Mouse (Mus musculus) retina, embryonic 14.5 days (tissue): ENCODE measurements around the gene Gpr65.
"Not testable (repeated sequence)": the region's sequence is repeated elsewhere in the genome, so short reads cannot be mapped to it uniquely, and the experiment has no call there.

Experiments
- DNase-seq: peaks from one replicate; pipeline ENCODE4 v3.0.0-alpha.2; 2015; ENCODE audit warnings: low spot score

Gpr65 gene

DNA sequence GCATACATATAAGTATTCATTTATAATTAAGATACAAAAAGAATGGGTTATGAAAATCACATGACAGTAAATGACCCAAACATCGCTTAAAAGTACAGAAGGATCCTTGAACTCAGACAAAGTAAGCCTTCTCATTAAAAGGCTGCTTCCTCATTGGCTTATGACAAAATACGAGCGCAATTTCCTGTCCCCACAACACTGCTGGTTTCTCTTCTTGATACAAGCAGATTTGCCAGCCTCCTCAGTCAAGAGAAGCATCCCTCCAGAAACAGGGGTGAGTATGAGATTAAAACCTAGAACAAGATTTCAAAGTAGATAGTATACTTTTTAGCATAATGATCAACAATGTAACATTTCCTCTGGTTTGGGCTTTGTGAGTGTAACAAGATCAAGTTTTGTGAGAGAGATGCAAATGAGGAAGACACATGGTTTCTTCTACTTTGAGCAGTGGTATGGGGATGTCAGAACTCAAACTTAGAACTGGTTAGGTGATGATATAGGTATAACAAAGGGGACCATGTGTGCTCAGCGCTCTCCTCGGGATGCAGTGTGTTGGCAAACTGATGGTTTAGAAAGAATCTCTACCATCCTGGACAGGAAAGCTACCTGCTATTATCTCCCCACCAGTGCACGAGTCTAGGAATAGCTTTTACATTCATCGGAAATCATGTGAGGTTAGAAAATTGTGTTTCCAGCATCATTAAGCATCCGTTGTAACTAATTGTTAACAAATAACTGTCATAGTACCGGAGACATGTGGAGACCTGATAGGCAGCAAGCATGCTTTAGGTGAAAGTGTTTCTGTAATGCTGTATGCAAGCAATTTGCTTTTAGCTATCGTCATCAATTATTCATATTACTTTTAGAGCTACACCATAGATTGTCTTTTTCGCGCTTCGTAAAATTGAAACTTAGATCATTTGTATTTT lies at the start of gene Gpr65:
TSS of gene Gpr65 (plus strand) at position 195 of the 929 bp plus-strand sequence.
- no peak for DNase-seq

DNA sequence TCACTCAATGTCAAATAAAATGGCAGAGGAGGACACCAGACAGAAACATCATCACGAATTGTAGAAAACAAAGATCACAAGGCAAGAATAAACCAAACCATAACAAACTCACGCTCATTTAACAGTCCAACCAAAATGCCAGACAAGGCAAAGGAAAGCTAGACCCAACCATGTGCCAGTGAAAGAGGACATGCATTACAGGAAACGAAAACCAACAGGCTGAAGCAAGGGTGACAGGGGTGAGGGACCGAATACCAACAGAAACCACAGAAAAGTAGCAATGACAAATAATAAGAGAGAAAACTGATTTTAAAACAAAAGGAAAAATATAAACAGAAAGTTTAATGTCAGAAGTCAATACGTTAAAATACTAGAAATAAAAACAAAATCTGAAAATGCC lies 45.1 kb upstream of the Gpr65 start:
- DNase-seq, result no peak

DNA sequence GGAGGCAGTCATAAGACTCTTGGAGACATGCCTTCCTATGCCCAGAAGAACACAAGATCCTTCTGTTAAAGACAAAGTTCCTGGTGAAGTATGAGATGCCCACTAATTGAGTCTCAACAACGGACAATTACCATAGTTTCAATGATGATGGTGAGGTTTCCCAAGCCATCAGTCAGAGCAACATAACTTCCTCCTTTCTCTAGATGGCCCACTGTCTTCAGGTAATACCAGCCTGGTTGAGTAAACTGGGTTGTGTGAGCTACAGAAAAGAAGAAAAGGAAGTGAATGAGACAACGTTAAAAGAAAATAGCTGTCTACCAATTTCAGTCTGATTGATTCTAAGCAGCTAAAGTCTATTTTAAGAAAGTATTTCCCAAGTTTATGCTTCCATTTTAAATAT lies 41.4 kb upstream of the Gpr65 start:
- DNase-seq, result no peak

- not testable (repeated sequence) for DNase-seq
Measured at GRCm38 (mm10) chr12:98238478-98238877, 30.0 kb upstream of the Gpr65 start.

- DNase-seq, result no peak
Measured at GRCm38 (mm10) chr12:98244161-98244560, 24.3 kb upstream of the Gpr65 start.

DNA sequence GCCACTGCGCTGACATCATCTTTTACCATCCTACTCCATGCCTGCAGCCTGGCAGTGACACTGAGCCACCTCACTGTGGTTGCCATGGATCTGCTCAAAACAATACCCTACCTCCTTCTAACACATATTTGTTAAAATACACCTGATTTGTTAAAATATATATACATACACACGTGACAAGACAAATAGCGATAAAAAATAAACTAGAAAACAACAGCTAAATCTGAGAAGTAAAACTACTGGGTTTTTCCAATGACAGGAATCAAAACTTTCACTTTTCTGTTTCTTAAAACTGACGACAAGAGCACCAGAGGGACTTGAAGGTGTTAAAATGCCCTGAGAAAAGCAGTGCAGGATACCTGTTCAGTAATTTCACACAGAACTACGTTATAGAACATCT lies 23.6 kb upstream of the Gpr65 start:
- DNase-seq, result no peak

DNA sequence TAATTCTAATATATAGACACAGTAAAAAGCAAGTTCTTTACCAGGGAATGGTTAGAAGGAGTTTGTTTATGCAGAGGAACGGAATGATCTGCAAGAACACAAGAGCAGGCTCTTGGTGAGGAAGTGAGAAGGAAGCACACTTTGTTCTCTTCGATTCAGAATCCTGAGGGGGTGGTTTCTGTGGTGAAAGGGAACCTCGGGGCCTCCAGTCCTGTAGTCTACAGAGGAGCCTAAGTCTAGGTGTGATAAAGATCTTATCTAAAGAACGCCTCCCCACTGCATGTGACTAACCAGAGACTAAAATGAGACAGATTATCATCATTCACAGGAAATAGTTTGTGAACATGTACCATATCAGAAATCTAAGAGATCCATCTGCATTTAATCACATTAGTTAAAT lies 21.6 kb upstream of the Gpr65 start:
- DNase-seq, result no peak

DNA sequence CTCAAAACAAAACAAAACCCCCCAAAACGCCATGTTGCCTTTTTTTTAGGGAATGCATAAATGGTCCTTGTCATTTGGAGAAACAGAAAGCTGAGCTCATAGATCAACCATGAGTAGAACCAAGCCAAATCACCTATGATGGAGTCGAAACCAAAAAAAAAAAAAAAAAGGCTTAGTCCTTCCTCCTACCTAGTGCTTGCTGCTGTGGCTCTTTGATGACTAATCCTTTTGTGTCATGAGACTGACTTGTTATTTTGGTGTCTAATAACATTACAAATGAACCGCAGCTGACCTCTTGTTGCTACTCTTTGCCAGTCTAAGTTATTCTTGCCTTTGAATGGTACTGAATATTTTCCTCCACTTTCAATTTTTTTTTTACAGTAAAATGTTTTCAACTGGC lies 18.8 kb upstream of the Gpr65 start:
- DNase-seq, result no peak

DNA sequence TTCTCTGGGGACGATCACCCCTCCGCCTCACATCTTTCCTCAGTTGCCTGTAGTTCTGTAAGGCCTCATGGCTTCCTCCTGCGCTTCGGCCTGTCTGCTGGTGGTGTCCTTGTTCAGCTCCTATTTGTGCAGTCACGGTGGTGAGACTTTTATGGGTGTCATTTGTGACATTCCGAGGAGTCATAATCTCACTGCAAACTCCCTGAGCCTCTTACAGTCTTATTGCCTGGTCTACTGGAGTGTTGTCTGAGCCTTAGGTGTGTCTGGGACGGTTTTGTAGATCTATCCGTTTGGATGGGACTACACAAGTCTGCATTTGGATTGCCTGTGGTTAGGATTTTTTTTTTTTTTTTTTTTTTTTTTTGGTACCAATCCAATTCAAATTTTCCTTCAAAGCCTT lies 18.1 kb upstream of the Gpr65 start:
- DNase-seq, result no peak

GRCm38 (mm10) chr12:98252417-98252816 lies 16.0 kb upstream of the Gpr65 start:
- DNase-seq, result no peak

DNA sequence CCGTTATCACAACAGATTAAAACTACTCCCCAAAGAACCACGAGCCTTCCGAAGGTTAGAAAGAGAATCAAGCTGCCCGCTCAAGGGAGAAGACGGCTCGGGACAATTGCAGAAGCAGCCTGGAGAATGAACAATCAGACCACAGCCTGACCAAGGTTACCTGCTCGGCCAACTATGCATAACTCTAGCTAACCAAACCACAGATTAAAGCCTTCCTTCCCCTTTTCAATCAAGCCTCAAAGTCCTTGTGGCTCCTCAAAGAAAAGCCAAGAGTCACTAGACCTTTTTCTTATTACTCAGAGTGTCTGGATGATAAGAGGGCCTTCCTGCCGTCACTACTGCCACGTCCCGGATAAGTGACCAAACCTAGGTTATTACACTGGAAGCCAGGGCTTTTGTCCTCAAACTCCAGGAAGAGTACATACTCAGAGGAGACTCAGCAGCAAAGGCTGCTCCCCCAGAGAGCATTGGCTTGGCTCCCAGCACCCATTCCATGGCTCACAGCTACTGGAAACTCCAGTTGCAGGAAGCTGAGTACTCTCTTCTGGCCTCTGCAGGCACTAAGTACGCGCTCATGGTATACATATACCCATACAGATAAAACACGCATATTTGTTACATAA lies 13.0 kb upstream of the Gpr65 start:
- no peak for DNase-seq

DNA sequence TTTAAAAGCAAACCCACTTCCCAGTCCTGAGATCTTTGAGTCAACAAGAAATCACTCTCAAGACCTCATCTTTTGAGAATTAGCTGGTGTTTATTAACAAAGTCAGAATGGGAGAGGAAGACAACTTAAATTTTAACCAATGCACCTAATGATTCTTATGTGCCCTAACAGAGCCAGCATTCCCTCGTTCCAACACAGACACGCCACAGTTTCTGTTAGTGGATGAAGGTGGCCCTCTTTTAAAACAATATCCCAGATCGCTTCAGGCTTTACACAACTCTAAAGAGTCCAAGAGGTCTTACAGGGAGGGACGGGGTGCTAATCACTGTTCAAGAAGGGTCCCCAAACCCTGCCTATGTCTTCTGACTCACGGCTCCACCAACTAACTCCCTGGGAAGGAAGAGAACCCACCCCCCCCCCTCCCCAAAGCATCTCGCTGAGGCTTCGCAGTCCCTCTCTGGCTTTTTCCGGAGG lies 10.0 kb upstream of the Gpr65 start:
- no peak for DNase-seq

DNA sequence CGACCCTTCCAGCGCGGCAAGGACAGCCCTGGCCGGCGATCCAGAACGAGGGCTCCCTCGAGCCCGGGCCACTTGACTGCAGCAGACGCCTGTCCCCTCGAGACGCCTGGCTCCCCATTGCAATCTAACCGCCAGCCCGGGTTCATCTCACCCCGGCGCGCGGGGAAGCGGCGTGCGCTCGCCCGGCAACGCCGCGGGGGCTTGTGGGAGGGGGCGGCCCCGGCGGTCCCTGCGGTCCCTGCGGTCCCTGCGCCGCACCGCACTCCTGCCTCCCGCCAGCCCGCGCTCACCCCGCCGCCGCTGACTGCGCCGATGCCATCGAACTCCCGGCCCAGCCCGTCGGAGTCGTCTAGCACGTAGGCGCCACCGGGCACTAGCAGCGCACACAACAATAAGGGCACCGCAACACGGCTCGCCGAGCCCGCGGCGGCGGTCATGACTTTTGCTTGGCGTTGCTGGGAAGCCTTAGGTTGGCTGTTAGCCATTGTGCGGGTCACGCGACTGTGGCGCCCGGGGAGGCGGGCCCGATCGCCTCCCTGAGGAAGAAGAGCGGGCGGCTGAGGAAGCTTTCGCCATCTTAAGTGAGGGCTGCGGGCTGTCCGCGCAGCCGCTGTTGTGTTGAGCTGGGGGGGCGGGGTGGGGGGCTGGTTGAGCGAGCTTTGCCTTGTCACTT lies 9.5 kb upstream of the Gpr65 start, which contains the start of gene Galc:
TSS of gene Galc (minus strand) at position 615 of the 673 bp plus-strand sequence.
- peak; percentile 88 for DNase-seq

- no peak for DNase-seq
Measured at GRCm38 (mm10) chr12:98259518-98259852, 8.9 kb upstream of the Gpr65 start.

- DNase-seq, result no peak
Measured at GRCm38 (mm10) chr12:98265697-98266096, 2.7 kb upstream of the Gpr65 start.

GRCm38 (mm10) chr12:98269791-98270745 lies 1.6 kb downstream of the Gpr65 start:
- DNase-seq, result no peak

GRCm38 (mm10) chr12:98270810-98271566 lies 2.6 kb downstream of the Gpr65 start:
- DNase-seq, result no peak

- DNase-seq, result no peak
Measured at GRCm38 (mm10) chr12:98272433-98272832, 4.0 kb downstream of the Gpr65 start.

GRCm38 (mm10) chr12:98280530-98280929 lies 12.1 kb downstream of the Gpr65 start:
- DNase-seq, result peak; percentile 82

DNA sequence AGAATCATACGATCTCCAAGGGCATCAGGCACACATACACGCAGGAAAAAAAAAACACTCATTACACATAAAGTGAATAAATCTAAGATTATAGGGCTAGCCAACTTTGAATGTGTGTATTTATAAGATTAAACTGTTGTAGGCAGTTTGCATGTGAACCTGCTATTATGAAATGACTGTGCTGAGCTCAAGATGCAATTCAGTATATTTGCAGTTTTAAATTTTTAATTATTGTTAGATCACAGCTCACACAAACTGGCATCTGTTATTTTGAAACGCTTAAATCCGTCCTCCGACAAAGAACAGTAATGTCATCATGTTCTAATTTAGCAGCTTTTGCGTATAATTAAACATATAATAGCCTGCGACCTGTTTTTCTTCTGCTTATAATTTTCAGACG lies 12.6 kb downstream of the Gpr65 start:
- no peak for DNase-seq
